Mouse (Mus musculus) ZHBTc4 (cell line): ENCODE measurements around the gene Faim.

Experiments
- DNase-seq: peaks from one replicate; pipeline ENCODE4 v3.0.0-alpha.2; 2011; ENCODE audit warnings: low read depth, low spot score

Faim gene

GRCm38 (mm10) chr9:98985800-98986475 is at the start of gene Faim:
Gene Faim, plus strand, starts transcription at chr9:98986373.
- peak; percentile 99 for DNase-seq

- DNase-seq = peak; percentile 69
Observed at GRCm38 (mm10) chr9:98939290-98939689, 46.9 kb upstream of the Faim start.

- peak; percentile 61 for DNase-seq
Observed at GRCm38 (mm10) chr9:98952171-98953050, 33.8 kb upstream of the Faim start.

- DNase-seq = no peak
Observed at GRCm38 (mm10) chr9:98953291-98953690, 32.9 kb upstream of the Faim start.

- no peak for DNase-seq
Observed at GRCm38 (mm10) chr9:98953830-98954229, 32.3 kb upstream of the Faim start.

- peak; percentile 79 for DNase-seq
Observed at GRCm38 (mm10) chr9:98954391-98955102, 31.6 kb upstream of the Faim start.

GRCm38 (mm10) chr9:98955103-98955715 is 31.0 kb upstream of the Faim start, which contains the start of gene Foxl2:
Gene Foxl2, plus strand, starts transcription at chr9:98955288.
- DNase-seq = peak; percentile 69

- peak; percentile 69 for DNase-seq
Observed at GRCm38 (mm10) chr9:98955716-98956224, 30.4 kb upstream of the Faim start.

- peak; percentile 80 for DNase-seq
Observed at GRCm38 (mm10) chr9:98956591-98957381, 29.4 kb upstream of the Faim start.

GRCm38 (mm10) chr9:98957751-98958351 is 28.3 kb upstream of the Faim start:
- no peak for DNase-seq

- no peak for DNase-seq
Observed at GRCm38 (mm10) chr9:98958628-98959027, 27.5 kb upstream of the Faim start.

- DNase-seq = no peak
Observed at GRCm38 (mm10) chr9:98959851-98960250, 26.3 kb upstream of the Faim start.

GRCm38 (mm10) chr9:98960348-98960747 is 25.8 kb upstream of the Faim start:
- no peak for DNase-seq

GRCm38 (mm10) chr9:98961591-98962477 is 24.3 kb upstream of the Faim start:
- no peak for DNase-seq

GRCm38 (mm10) chr9:98962478-98963142 is 23.6 kb upstream of the Faim start:
- DNase-seq = no peak

- no peak for DNase-seq
Observed at GRCm38 (mm10) chr9:98963661-98964060, 22.5 kb upstream of the Faim start.

- peak; percentile 67 for DNase-seq
Observed at GRCm38 (mm10) chr9:98965084-98965483, 21.1 kb upstream of the Faim start.

GRCm38 (mm10) chr9:98973101-98973521 is 13.1 kb upstream of the Faim start:
- no peak for DNase-seq

GRCm38 (mm10) chr9:98973561-98973960 is 12.6 kb upstream of the Faim start:
- no peak for DNase-seq
